Mouse (Mus musculus) kidney, embryonic 16.5 days (tissue): ENCODE data around the gene Olfr15. TPM values are rescaled to one million over a fixed set of nuclear protein-coding genes. Genes with fewer than 3 reads are reported as not detected.

ENCODE experiments used
- polyA plus RNA-seq: library from polyadenylated mRNA; unstranded; fragments of >200 nt; fragmentation: Nextera tagmentation; extraction: Ambion mirVana; gene quantifications from 2 replicates; pipeline ENCODE4 v1.2.1, GENCODE M21; 2015

Gene Olfr15
- polyA plus RNA-seq, 1 experiment from 2014 or later: not detected

Other genes starting within 250 kb of the Olfr15 start
- not detected in 2 replicates for gene Olfr161, start 239.8 kb upstream of the Olfr15 start, polyA plus RNA-seq
- 0.06 TPM in 1 of 2 replicates, not detected in the other for gene Mefv, start 112.8 kb upstream of the Olfr15 start, polyA plus RNA-seq
- 43.8 and 51.8 TPM in 2 replicates for gene Zfp263, start 86.8 kb upstream of the Olfr15 start, polyA plus RNA-seq
- gene Zfp174, start 16.4 kb downstream of the Olfr15 start, polyA plus RNA-seq: 1.2 and 1.3 TPM in 2 replicates
- 50.7 and 57.6 TPM in 2 replicates for gene Naa60, start 41.5 kb downstream of the Olfr15 start, polyA plus RNA-seq
- gene Zfp597, start 53.7 kb downstream of the Olfr15 start, polyA plus RNA-seq: 5.7 and 6.7 TPM in 2 replicates
- 1.1 and 1.3 TPM in 2 replicates for gene Gm20695, start 53.8 kb downstream of the Olfr15 start, polyA plus RNA-seq
- gene 1700037C18Rik, start 77.8 kb downstream of the Olfr15 start, polyA plus RNA-seq: 7.9 and 10.9 TPM in 2 replicates
- 24.5 and 26.5 TPM in 2 replicates for gene Cluap1, start 77.9 kb downstream of the Olfr15 start, polyA plus RNA-seq
- gene Nlrc3, start 145.8 kb downstream of the Olfr15 start, polyA plus RNA-seq: 2.7 and 2.9 TPM in 2 replicates
- gene Slx4, start 172.9 kb downstream of the Olfr15 start, polyA plus RNA-seq: 21.6 and 25.8 TPM in 2 replicates
- 6.5 and 7.8 TPM in 2 replicates for gene Dnase1, start 206.1 kb downstream of the Olfr15 start, polyA plus RNA-seq
- gene Trap1, start 246.9 kb downstream of the Olfr15 start, polyA plus RNA-seq: 126 and 128 TPM in 2 replicates